Mouse (Mus musculus) CD4-positive, CD25-positive, alpha-beta regulatory T cell, adult 4 months (primary cell): ENCODE results near the gene Fam129c. TPM values are rescaled to one million over a fixed set of nuclear protein-coding genes. Genes with fewer than 3 reads are reported as not detected.
A peak's percentile ranks its signal among the peaks of the same experiment; 100 is the strongest.

ENCODE experiments used
- ATAC-seq: one replicate; pipeline ENCODE4 v1.8.0; 2017
- polyA plus RNA-seq, 2 experiments: library from polyadenylated mRNA; unstranded; fragments of 100-300 nt; shearing (Covaris generic); gene quantifications; one replicate each; pipeline ENCODE4 v1.2.1; 2017

Gene Fam129c
- polyA plus RNA-seq, result 1 to 10 TPM; 3.0 to 3.6 TPM

- ATAC-seq, result no peak
These were observed at the start of gene Fam129c for GRCm38 (mm10) chr8:71597451-71597850. TSS of gene Fam129c (plus strand) at chr8:71597648.

- ATAC-seq, result no peak
These were observed 46.7 kb upstream of the Fam129c start for GRCm38 (mm10) chr8:71550754-71551153.

- no peak for ATAC-seq
These were observed 44.7 kb upstream of the Fam129c start for GRCm38 (mm10) chr8:71552770-71553169.

GRCm38 (mm10) chr8:71554001-71554400, 43.4 kb upstream of the Fam129c start:
- ATAC-seq, result no peak

- ATAC-seq, result no peak
These were observed 42.8 kb upstream of the Fam129c start for GRCm38 (mm10) chr8:71554644-71555043.

- peak; percentile 42 for ATAC-seq
These were observed 39.1 kb upstream of the Fam129c start, which contains the start of gene Tmem221 for GRCm38 (mm10) chr8:71558071-71558957. TSS of gene Tmem221 (minus strand) at chr8:71558871.

- peak; percentile 49 for ATAC-seq
These were observed 38.3 kb upstream of the Fam129c start for GRCm38 (mm10) chr8:71558958-71559690.

- no peak for ATAC-seq
These were observed 37.4 kb upstream of the Fam129c start for GRCm38 (mm10) chr8:71560071-71560470.

- ATAC-seq, result no peak
These were observed 36.7 kb upstream of the Fam129c start for GRCm38 (mm10) chr8:71560765-71561164.

- ATAC-seq, result peak; percentile 70
These were observed 36.0 kb upstream of the Fam129c start for GRCm38 (mm10) chr8:71561401-71561800.

GRCm38 (mm10) chr8:71562751-71563150, 34.7 kb upstream of the Fam129c start:
- peak; percentile 47 for ATAC-seq

GRCm38 (mm10) chr8:71563992-71564391, 33.5 kb upstream of the Fam129c start:
- ATAC-seq, result no peak

GRCm38 (mm10) chr8:71566501-71566900, 30.9 kb upstream of the Fam129c start, which contains the start of gene Nxnl1:
TSS of gene Nxnl1 (minus strand) at chr8:71566601.
- ATAC-seq, result no peak

- ATAC-seq, result no peak
These were observed 29.9 kb upstream of the Fam129c start for GRCm38 (mm10) chr8:71567587-71567986.

GRCm38 (mm10) chr8:71568387-71568937, 29.0 kb upstream of the Fam129c start, which contains the start of gene Slc27a1:
TSS of gene Slc27a1 (plus strand) at chr8:71568882.
- ATAC-seq, result no peak

GRCm38 (mm10) chr8:71568941-71569340, 28.5 kb upstream of the Fam129c start:
- no peak for ATAC-seq

GRCm38 (mm10) chr8:71569366-71570290, 27.8 kb upstream of the Fam129c start:
- ATAC-seq, result peak; percentile 50

- ATAC-seq, result peak; percentile 86
These were observed 27.0 kb upstream of the Fam129c start for GRCm38 (mm10) chr8:71570291-71570954.

GRCm38 (mm10) chr8:71572077-71572476, 25.4 kb upstream of the Fam129c start:
- ATAC-seq, result no peak

GRCm38 (mm10) chr8:71572847-71573633, 24.4 kb upstream of the Fam129c start:
- no peak for ATAC-seq
